Mouse (Mus musculus): ENCODE data around the gene B630019K06Rik. TPM values are rescaled to one million over a fixed set of nuclear protein-coding genes. Genes with fewer than 3 reads are reported as not detected.

B630019K06Rik gene
- total and polyA plus RNA-seq, 3 experiments = 0.11 TPM; not detected in 2

Other genes starting within 250 kb of the B630019K06Rik start
- not detected in 2 replicates for gene Ssxb8, start 201.5 kb upstream of the B630019K06Rik start, total RNA-seq (2012; rRNA removed)
- not detected in 2 replicates for gene Ssxb8, start 201.5 kb upstream of the B630019K06Rik start, total RNA-seq (2014; rRNA removed)
- not detected in 2 replicates for gene Ssxb8, start 201.5 kb upstream of the B630019K06Rik start, polyA plus RNA-seq (2012; ENCODE audit: insufficient read length, low read depth)
- not detected in 2 replicates for gene Ssx9, start 143.9 kb upstream of the B630019K06Rik start, total RNA-seq (2012; rRNA removed)
- not detected in 2 replicates for gene Ssx9, start 143.9 kb upstream of the B630019K06Rik start, total RNA-seq (2014; rRNA removed)
- gene Ssx9, start 143.9 kb upstream of the B630019K06Rik start, polyA plus RNA-seq (2012; ENCODE audit: insufficient read length, low read depth) = not detected in 2 replicates
- gene Ssxb5, start 88.7 kb upstream of the B630019K06Rik start, total RNA-seq (2012; rRNA removed) = not detected in 2 replicates
- not detected in 2 replicates for gene Ssxb5, start 88.7 kb upstream of the B630019K06Rik start, total RNA-seq (2014; rRNA removed)
- gene Ssxb5, start 88.7 kb upstream of the B630019K06Rik start, polyA plus RNA-seq (2012; ENCODE audit: insufficient read length, low read depth) = not detected in 2 replicates
- gene Gm6592, start 48.4 kb upstream of the B630019K06Rik start, total RNA-seq (2012; rRNA removed) = not detected in 2 replicates
- gene Gm6592, start 48.4 kb upstream of the B630019K06Rik start, total RNA-seq (2014; rRNA removed) = not detected in 2 replicates
- not detected in 2 replicates for gene Gm6592, start 48.4 kb upstream of the B630019K06Rik start, polyA plus RNA-seq (2012; ENCODE audit: insufficient read length, low read depth)
- gene Gm5751, start 18.1 kb upstream of the B630019K06Rik start, total RNA-seq (2012; rRNA removed) = 0.38 and 0.51 TPM in 2 replicates
- gene Gm5751, start 18.1 kb upstream of the B630019K06Rik start, total RNA-seq (2014; rRNA removed) = not detected in 2 replicates
- gene Gm5751, start 18.1 kb upstream of the B630019K06Rik start, polyA plus RNA-seq (2012; ENCODE audit: insufficient read length, low read depth) = 0.59 TPM in 1 of 2 replicates, not detected in the other
- not detected in 2 replicates for gene Fthl17b, start 70.6 kb downstream of the B630019K06Rik start, total RNA-seq (2012; rRNA removed)
- not detected in 2 replicates for gene Fthl17b, start 70.6 kb downstream of the B630019K06Rik start, total RNA-seq (2014; rRNA removed)
- not detected in 2 replicates for gene Fthl17b, start 70.6 kb downstream of the B630019K06Rik start, polyA plus RNA-seq (2012; ENCODE audit: insufficient read length, low read depth)
- gene Fthl17c, start 84.2 kb downstream of the B630019K06Rik start, total RNA-seq (2012; rRNA removed) = not detected in 2 replicates
- gene Fthl17c, start 84.2 kb downstream of the B630019K06Rik start, total RNA-seq (2014; rRNA removed) = not detected in 2 replicates
- gene Fthl17c, start 84.2 kb downstream of the B630019K06Rik start, polyA plus RNA-seq (2012; ENCODE audit: insufficient read length, low read depth) = not detected in 2 replicates
- gene Fthl17d, start 94.4 kb downstream of the B630019K06Rik start, total RNA-seq (2012; rRNA removed) = 0.21 TPM in 1 of 2 replicates, not detected in the other
- gene Fthl17d, start 94.4 kb downstream of the B630019K06Rik start, total RNA-seq (2014; rRNA removed) = not detected in 2 replicates
- gene Fthl17d, start 94.4 kb downstream of the B630019K06Rik start, polyA plus RNA-seq (2012; ENCODE audit: insufficient read length, low read depth) = not detected in 2 replicates
- gene Fthl17e, start 141.1 kb downstream of the B630019K06Rik start, total RNA-seq (2012; rRNA removed) = not detected in 2 replicates
- gene Fthl17e, start 141.1 kb downstream of the B630019K06Rik start, total RNA-seq (2014; rRNA removed) = not detected in 2 replicates
- not detected in 2 replicates for gene Fthl17e, start 141.1 kb downstream of the B630019K06Rik start, polyA plus RNA-seq (2012; ENCODE audit: insufficient read length, low read depth)
- not detected in 2 replicates for gene Fthl17f, start 170.6 kb downstream of the B630019K06Rik start, total RNA-seq (2012; rRNA removed)
- not detected in 2 replicates for gene Fthl17f, start 170.6 kb downstream of the B630019K06Rik start, total RNA-seq (2014; rRNA removed)
- gene Fthl17f, start 170.6 kb downstream of the B630019K06Rik start, polyA plus RNA-seq (2012; ENCODE audit: insufficient read length, low read depth) = not detected in 2 replicates
- gene 4930402K13Rik, start 212.2 kb downstream of the B630019K06Rik start, total RNA-seq (2012; rRNA removed) = not detected in 2 replicates
- not detected in 2 replicates for gene 4930402K13Rik, start 212.2 kb downstream of the B630019K06Rik start, total RNA-seq (2014; rRNA removed)
- not detected in 2 replicates for gene 4930402K13Rik, start 212.2 kb downstream of the B630019K06Rik start, polyA plus RNA-seq (2012; ENCODE audit: insufficient read length, low read depth)